Mouse (Mus musculus) ES-CJ7 (cell line): Measurements from ENCODE around the gene Nol9.

Experiments
- DNase-seq: peaks from one replicate; pipeline ENCODE4 v3.0.0; 2011; ENCODE audit warnings: low read depth, low spot score

Gene Nol9

DNA sequence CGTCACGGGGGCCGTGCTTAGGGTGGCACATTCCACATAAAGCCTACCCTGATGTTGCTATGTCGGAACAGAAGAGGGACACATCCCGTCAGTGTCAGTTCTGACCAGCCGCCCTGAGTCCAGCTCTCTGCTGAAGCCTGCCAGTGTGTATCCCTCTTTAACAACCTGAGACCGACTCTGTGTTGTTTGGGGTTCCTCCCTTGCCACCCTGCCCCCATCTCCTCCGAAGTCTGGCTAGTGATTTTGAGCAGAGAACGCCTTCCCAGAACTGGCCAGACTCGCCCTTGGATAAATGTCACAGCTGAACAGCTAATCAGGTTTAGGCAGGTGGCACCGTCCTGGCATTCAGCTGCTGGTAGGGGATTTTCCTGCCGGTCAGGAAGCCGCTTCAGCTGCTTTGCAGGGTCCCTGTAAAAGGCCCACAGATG lies 28.4 kb upstream of the Nol9 start:
- no peak for DNase-seq

DNA sequence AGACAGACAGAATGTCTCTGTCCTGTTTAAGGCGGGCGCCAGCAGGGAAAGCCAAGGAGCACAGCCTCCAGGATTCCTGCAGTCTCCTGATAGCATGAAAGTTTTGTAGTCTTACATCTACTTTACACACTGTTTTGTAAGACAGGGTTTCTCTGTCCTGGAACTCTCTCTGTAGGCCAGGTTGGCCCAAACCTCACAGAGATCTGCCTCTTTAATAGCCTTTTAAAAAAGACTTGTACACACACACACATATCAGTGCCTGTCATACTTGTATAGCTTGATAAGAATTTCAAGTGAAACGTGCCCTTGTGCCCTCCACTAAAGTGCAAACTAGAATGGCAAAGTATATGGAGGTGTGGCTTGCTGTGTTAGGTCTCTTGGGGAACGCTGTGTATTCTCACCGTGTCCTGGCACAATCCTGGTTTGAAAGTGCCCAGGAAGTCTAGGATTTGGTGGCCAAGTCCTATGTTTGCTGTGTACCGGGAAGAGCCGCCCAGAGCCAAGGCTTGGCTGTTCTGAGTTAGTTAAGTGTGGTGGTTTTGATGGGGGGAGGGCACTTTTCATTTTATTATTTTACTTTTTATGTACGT lies 27.9 kb upstream of the Nol9 start:
- no peak for DNase-seq

DNA sequence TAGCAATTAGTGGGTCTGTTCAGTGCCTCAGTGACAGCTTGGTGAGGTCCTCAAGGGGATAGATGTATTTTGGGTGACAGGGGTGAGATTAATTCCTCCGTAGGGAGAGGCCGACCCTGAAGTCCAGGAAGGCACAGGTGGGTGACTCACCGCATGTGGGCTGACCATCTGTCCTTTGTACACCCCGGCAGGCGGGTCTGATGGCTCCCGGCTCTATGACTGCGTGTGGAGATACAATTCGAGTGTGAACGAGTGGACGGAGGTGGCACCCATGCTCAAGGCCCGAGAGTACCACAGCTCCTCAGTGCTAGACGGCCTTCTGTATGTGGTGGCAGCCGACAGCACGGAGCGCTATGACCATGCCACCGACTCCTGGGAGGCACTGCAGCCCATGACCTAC lies 27.0 kb upstream of the Nol9 start:
- DNase-seq, result no peak

DNA sequence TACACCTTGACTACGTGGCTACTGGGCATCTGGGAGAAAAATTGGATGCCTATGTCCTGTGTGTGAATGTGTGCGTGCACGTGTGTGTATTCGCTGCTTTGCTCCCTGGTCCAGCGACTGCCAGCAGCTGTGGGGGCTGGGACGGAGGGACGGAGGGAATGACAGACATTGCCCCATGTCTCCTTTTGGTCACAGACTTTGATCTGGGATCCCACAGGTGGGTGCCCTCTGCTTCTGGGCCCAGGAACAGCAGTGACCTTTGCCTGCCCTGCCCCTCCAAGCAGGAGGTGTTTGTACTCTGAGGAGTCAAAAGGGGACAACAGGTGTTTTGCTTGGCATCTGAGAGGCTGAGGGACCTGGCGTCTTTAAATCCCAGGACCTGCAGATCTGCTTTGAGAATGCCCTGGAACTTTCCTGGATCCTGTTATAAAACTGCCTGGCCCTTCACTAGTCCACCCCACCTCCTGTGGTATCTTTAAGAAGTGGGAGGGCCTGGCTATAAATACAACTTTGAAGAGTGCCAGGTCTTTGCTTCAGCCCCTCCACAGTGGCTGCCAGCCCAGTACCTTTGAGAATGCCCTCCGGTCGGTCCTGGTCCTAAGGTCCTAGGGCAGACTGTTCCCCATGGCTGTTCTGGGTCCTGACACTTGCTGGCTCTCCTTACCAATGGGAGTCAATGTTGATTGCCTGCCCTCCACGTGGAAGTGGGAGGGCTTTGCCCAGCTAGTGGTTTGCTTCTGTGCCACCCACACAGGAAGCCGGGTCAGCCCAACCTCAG lies 25.9 kb upstream of the Nol9 start:
- DNase-seq, result no peak

DNA sequence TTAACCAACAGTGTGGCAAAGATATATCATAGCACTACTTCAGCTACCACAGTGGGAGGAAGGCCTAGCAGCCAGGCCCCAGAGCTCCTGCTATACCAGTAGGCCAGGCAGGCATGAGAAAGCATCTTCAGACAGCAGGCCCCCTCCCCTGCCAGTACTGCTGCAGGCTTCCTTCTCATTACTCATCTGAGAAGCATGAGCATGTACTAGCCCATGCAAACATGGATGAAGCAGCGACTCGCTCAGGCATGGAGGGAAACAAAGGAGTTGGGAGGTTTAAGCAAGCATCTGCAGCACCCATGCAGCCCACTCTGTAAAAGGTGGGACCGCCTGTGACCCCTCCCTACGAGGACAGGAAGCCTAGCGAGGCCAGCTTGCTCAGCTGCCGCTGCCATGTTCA lies 20.0 kb upstream of the Nol9 start:
- DNase-seq, result no peak

DNA sequence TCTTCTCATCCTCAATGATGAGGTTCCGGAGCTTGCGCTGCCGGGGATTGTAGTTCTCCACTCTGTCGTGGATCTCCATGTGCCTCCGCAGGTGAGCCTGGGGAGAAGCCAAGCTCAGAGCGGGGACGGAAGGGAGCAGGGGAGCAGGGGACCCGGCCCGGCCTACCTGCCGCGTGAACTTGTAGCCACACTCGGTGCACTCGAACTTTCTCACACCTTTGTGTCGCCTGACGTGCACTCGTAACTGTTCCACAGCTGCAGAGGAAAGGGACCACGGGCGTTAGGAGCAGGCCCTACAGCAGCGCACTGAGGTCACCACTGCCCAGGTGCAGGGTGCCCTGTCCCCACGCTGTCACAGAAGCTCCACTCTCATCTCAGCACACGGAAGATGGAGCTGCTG lies 19.1 kb upstream of the Nol9 start:
- no peak for DNase-seq

DNA sequence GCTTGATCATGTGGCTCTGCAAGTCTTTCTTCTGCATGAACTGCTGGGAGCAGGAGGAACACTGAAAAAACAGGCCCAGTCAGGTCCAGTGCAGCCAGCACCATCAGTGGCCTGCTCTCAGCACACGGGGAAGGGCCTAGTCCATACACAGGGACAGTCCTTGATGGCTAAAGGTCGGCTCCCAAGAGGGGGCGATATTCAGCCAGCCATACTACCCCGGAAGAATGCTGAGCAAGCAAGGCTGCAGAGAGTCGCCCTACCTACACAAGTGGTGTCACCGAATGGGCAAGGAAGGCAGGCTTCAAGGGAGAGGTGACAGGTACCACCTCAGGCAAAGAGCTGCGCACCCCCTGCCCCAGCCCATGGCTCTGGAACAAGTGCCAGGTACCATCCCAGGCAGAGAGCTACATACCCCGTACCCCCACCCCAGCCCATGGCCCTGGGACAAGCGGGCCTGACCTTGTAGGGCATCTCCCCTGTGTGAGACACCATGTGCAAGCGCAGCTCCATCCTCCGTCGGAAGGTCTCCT lies 17.5 kb upstream of the Nol9 start:
- no peak for DNase-seq

DNA sequence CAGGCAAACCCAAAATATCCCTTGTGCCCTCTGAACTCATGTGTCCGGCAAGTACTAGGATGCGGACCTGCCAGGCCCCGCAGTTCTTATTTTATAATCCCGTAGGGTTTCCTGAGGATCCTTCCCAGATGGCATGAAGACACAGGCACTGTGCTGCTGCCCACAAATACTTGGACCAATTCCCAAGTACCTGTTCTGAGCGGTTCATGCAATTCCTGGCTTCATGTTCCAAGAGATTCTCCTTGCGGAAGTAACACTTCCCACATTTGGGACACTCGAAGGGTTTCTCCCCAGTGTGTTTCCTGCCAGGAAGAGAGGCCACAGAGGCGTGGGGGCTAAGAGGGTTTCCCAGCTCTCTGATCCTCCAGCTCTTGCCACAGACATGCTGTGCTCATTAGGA lies 16.6 kb upstream of the Nol9 start:
- no peak for DNase-seq

DNA sequence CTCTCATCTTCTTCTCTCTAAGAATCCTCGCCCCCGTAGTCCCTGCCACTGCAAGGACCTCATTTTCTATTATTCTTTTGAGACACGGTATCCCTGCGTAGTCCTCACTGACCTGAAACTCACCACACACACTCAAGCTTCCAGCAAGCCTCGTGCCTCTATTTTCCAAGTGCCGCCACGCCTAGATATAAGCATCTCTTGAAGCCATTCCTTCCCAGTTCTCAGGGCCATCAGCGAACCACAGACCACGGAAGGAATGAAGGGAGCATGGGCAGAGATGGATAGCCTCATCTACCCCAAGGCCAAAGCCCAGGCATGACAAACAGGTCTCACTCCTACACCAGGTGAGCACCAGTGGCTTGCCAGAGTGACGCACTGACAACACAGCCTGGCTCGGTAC lies 14.6 kb upstream of the Nol9 start:
- DNase-seq, result no peak

DNA sequence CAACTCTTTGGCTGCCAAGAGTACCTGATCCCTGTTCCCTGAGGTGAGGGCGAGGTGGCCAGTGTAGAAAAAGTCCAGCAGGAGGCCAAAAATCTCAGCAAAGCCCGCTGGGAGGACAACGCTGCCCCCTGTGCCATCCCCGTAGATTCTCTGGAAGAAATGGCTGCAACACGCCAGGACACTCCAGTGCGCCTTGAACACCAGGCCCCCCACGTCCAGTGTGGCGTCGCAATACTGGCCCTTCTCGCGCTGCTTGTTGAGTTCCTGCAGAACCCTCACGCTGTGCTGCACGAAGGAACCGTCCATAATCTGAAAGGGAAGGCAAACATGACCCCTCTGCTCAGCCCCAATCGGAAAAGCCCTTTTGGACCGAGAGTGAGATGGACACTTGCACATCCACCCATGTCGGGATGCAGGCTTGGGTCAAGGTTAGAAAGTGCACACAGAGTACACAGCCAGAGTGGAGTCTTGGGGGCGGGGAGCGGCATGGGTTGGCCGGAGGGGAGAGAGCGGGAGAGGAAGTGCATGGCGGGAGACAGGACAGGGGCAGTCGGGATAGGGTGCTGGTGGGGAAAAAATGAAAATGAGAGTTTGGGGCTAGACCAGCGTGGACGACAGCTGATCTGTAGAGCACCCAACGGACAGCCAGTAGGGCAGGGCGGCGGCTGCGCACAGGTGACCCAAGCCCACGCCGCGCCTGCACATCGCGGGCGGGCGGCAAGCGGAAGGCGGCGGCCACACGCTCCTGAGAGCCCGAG lies 12.2 kb upstream of the Nol9 start:
- DNase-seq, result peak; percentile 48

DNA sequence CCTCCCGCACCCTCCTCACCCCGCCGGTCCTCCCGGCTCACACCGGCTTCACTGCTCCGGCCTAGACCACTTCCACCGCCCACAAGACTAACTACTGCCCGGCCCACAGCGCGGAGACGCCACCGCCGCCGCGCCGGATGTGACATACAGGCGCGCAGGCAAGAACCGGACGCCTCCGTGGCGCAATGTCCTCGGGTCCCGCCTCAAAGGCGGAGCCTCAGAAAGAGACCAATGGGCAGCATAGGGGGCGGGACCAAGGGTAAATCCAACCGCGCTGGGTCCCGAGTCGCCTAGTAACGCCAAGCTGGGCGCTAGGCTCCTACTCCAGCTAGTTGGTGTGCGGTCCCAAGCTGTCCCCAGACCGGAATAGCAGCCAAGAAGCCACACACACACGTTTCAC lies 11.6 kb upstream of the Nol9 start, which contains the start of gene Zbtb48:
Gene Zbtb48 (minus strand): TSS at position 148 of the 400 bp plus-strand sequence.
- peak; percentile 92 for DNase-seq

DNA sequence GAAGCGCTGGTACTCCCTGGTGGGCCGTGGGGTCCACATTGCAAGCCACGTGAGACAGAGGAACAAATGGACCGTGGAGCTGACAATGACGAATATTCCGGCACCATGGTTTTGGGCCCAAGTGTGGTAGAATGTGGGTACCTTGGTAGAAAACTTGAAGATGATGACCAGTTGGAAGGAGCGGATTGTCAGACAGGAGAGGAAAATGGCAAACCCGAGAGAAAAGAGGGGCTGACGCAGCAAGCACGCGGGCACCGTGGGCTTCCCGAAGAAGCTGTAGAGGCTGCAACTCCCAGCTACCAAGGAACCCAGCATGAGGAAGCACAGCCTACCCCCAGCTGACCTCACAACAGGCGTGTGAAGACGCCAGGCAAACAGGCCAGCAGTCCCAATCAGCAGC lies 10.7 kb upstream of the Nol9 start:
- DNase-seq, result no peak

DNA sequence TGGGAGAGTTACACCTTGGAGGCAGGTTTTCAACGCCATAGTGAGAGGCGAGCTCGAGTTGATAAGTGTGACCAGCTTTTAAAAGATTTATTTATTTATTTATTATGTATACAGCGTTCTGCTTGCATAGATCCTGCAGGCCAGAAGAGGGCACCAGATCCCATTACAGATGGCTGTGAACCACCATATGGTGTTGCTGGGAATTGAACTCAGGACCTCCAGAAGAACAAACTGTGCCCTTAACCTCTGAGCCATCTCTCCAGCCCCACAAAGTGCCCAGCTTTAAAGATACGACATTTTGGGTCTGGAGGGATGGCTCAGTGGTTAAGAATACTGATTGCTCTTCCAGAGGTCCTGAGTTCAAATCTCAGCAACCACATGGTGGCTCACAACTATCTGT lies 10.0 kb upstream of the Nol9 start:
- no peak for DNase-seq

DNA sequence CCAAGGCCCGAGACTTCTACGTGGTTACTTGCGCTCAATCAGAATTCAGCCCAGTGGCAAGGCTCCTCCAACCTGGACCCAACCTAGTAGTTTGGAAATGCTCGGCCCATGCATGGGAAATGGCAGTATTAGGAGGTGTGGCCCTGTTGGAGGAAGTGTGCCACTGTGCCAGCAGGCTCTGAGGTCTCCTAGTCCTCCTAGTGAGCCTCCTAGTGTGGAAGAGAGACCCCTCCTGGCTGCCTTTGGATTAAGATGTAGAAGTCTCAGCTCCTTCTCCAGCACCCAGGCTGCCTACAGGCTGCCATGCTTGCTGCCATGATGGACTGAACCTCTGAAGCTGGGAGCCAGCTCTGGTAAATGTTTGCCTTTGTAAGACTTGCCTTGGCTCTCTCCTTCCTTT lies 9.1 kb upstream of the Nol9 start:
- no peak for DNase-seq

DNA sequence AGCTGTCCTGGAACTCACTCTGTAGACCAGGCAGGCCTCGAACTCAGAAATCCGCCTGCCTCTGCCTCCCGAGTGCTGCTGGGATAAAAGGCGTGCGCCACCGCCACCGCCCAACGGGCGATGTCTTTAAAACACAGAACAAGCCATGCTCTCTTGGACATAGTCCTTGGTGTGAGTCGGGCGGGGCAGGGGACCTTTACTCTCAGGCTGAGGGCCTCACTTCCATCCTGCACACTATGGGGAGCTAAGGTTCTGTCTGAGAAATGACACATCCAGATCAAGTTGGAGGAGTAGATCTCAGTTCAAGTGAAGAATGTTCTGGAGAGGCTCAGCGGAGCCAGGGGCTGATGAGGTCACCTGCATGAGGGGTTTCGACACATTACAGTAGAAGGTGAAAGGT lies 6.2 kb upstream of the Nol9 start:
- no peak for DNase-seq

DNA sequence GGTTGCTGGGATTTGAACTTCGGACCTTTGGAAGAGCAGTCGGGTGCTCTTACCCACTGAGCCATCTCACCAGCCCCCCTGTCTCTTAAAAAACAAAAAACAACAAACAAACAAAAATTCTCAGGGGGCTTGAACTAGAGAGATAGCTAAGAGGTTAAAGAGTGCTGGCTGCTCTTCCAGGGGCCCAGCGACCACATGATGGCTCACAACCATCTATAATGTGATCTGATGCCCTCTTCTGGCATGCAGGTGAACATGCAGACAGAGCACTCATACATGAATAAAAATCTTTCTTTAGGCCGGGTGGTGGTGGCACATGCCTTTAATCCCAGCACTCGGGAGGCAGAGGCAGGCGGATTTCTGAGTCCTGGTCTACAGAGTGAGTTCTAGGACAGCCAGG lies 2.7 kb upstream of the Nol9 start:
- peak; percentile 69 for DNase-seq

DNA sequence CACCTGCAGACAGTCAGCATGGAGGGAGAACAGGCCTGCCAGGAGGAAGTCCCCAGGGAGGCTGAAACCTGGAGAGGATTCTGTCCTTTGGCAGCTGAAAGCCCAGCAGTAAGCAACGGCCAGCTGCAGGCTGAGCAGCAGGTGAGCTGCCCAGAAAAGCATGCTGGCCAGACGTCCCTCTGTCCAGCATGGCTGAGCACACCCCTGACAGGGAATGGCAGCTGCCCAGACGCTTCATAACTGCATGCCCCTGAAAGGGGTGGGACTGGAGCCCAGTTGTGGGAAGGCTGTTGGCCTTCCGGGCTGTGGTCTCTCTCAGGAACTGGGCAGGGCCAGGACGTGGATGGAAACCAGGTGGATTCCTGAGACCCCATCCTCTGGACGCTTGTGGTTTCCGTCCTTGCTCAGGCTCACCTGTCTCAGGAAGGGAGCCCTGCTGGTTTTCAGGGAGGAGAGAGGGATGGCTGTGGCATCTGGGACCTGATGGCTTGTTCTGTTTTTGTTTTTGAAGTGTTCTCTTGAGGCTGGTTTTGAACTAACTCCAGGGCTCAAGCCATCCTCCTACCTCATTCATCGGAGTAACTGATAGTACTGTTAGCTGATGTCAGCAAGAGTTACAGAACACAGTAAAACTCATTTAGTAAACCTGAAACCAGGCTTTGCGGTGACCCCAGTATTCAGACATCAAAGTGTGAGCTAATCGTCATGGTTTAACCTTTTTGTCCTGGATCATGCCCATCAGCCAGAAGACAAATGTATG lies 716 bp upstream of the Nol9 start, which contains the start of gene Tas1r1:
Gene Tas1r1 (minus strand): TSS at position 344 of the 760 bp plus-strand sequence.
- no peak for DNase-seq

DNA sequence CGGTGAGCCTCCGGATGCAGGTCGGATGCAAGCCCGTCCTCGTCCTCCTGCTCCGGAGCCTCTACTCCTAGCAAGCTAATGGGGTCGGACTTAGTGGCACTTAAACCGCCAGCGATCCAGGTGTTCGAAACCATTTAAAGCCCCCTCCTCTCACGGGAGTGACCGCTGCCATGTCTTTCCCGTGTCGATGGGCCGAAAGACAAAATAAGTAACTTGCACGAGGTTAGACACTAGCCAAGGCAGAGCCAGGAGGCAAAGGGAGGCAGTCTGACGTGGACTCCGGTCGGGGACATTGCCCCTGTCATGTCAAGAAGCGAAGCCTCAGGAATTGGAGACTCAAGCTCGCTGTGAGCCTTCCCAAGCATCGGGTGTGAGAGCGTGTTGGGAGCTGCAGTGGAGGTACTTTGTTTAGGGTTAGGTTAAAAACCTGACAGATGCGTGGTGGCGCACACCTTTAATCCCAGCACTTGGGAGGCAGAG lies 750 bp downstream of the Nol9 start:
- no peak for DNase-seq

DNA sequence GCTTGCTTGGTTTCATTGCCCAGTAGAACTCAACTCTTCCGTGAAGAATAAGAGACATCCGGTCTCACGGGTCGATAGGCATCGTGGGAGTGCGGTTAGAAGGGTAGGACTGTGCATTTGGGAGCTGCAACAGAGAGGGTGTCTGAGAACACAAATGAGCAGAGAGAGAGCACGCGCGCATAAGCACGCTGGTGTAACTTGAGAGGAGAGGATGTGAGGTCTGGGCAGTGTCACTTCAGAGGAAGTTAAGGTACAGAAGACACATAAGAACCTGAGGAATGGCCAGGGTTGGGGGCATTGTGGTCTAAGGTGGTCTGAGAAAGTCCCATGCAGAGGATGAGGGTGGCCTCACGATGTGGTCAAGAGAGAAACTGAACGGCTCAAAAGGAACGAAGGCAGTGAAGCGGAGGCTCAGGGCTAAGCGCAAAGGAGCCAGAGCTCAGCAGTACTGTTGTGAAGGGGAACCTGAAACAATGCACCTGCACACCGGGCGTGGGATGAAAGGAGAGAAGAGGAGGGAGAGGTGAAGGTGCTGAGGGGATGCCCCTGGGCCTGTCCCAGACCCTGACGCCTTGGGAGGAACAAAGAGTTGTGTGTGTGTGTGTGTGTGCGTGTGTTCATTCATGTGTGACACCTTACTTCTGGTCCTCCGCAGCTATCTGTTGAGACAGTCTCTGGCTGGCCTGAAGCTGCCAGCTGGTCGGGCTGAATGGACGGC lies 3.0 kb downstream of the Nol9 start:
- no peak for DNase-seq

DNA sequence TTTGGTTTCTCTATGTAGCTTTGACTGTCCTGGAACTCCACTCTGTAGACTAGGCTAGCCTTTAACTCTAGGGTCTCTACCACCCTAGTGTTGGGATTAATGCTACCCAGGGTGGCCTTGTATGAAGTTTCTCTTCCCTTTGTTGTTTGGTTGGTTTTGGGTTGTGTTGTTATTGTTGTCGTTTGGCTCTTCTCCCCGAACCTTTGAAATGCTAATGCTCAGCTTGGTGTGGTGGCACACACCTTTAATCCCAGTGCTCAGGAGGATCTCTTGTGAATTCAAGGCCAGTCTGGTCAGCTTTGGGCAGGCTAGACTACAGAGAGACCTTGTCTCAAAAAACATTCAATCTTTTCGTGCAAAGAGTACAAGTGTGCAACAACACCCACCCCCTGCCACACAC lies 4.0 kb downstream of the Nol9 start:
- peak; percentile 59 for DNase-seq

DNA sequence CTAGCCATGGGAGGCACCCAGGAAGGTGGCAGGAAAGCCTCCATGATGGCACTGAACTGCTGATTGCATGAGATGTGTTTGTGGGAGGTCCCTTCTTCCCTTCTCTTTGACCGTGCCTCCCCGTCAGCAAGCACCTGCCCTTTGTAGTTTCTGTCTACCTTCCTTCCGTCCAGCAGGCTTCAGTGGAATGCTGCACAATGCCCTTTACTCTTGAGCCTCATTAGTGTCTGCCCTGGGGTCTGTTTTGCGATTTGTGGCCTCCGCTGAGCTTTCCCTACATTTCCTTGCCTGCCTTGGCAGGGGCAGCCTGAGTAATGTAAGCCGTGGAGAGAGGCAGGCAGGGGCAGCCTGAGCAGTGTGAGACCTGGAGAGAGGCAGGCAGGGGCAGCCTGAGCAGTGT lies 5.5 kb downstream of the Nol9 start:
- DNase-seq, result no peak
